Mouse (Mus musculus) layer of hippocampus, postnatal 36 days (tissue): ENCODE data around the gene BC048562. TPM values are rescaled to one million over a fixed set of nuclear protein-coding genes. Genes with fewer than 3 reads are reported as not detected.

Experiments used
- DNase-seq, 2 experiments: peaks; one replicate each; pipeline ENCODE4 v3.0.0; 2022
- total RNA-seq, 2 experiments: library from RNA; stranded (reverse); gene quantifications; 2 replicates each; pipeline ENCODE4 v1.2.3; 2021

The BC048562 gene
- not detected for total RNA-seq

GRCm38 (mm10) chr9:108436182-108436581, at the start of gene BC048562:
Gene BC048562 (plus strand): TSS chr9:108436482.
- DNase-seq = no peak

DNA sequence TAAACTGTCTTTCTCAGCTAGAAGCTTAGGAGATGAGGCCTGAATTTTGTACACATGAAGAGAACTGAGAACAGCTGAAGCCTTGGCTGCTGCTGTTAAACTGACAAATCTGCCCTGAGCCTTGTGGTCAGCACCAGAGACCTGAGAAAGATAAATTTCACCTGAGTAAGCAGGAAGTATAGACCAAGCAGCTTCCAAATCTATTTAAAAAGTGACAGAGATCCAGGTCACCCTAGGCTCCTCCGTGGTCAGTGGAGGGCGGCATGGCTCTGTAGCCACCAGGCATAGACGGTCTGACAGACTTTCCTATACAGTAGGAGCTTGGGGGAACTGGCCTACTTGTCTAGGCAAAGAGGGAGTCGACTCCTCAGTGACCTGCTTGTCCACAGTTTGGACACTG, 49.5 kb upstream of the BC048562 start:
- no peak for DNase-seq

- no peak for DNase-seq
Measured at GRCm38 (mm10) chr9:108388601-108389000, 47.7 kb upstream of the BC048562 start.

- DNase-seq = peak; percentile 16 to 29
Measured at GRCm38 (mm10) chr9:108389220-108389619, 47.1 kb upstream of the BC048562 start.

GRCm38 (mm10) chr9:108392676-108393075, 43.6 kb upstream of the BC048562 start, which contains the start of gene 1700102P08Rik:
Gene 1700102P08Rik (plus strand): TSS chr9:108392805.
- no peak for DNase-seq

GRCm38 (mm10) chr9:108394191-108394590, 42.1 kb upstream of the BC048562 start:
- no peak for DNase-seq

GRCm38 (mm10) chr9:108395427-108395826, 40.9 kb upstream of the BC048562 start:
- DNase-seq = no peak

DNA sequence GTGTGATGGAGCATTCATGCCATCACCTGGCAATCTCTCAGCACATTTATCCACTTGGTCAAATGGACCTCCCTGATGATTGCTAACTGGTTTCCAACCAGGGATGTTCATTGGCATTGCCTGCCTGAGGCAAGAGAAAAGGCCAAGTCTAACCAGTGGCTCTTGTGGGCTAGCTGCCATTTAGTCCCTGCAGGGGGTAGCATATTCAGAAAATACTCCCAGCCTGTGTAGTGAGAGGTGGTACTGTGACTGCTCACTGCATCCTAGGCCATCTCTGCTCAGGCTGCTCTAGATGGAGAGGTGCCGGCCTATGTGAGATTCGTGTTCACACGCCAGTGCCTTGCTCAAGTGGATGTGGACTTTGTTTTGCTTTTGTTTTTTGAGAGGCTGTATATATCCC, 38.0 kb upstream of the BC048562 start:
- DNase-seq = no peak

- peak; percentile 45 to 46 for DNase-seq
Measured at GRCm38 (mm10) chr9:108401186-108401960, 34.9 kb upstream of the BC048562 start.

DNA sequence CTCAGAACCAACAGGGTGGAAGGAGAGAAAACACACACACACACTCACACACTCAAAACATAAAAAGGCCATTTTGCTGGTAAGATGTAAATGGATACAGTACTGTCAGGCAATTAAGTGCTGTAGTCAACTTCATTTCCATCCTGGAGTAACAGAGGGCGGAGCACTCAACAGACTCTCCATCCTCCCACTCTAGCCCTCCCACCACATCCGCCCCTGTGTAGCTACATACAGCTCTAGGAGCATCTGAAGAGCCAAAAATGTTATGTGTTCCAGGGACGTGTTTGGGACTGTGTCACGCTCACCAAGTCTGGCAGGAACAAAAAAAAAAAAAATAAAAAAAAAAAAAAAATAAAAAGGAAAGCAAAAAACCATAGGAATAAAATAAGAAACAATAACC, 33.2 kb upstream of the BC048562 start:
- DNase-seq = peak in 1 of 2 experiments; percentile 29

- DNase-seq = no peak
Measured at GRCm38 (mm10) chr9:108404451-108404850, 31.8 kb upstream of the BC048562 start.

GRCm38 (mm10) chr9:108409535-108409934, 26.7 kb upstream of the BC048562 start:
- DNase-seq = no peak

DNA sequence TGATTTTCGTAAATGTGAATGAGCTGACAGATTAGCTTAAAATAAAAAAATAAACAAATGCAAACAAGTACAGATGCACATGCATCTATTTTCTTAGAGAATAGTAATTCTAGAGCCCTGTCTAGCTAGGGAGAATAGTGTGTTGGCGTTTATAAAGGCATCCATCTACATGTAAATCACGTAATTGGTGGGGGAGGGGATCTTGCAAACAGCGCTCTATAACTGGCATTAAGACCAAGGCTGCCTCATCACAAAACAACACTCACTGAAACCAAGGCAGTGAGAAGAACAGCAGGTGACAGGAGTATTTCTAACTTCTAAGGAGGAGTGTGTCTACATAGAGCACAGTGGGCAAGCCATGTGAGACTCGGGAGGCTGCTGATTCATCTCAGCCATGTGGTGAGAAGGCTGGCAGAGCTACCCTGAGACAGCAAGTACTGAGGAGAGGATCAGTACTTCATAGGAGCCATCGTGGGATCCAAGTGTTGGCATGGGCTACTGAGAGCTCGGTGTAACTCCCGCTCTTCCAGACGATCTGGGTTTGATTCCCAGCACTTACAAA, 24.8 kb upstream of the BC048562 start:
- DNase-seq = peak; percentile 45 to 56

DNA sequence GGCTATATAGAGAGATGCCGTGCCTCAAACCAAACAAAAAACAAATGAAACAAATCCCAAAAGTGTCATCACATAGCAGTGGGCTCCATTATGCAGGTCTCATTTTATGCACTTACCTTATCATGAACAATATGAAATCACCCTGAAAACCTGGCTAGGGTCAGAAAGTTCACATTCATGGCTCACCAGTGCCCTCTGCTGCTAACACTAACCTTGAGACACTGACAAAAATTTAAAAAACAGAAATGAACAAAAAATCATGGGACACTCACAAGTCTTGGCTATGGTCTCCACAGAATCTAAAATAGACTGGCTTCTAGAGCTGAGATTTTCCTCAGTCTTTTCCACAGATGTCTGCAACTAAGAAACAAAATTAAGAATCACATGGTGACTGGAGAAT, 24.1 kb upstream of the BC048562 start:
- no peak for DNase-seq

DNA sequence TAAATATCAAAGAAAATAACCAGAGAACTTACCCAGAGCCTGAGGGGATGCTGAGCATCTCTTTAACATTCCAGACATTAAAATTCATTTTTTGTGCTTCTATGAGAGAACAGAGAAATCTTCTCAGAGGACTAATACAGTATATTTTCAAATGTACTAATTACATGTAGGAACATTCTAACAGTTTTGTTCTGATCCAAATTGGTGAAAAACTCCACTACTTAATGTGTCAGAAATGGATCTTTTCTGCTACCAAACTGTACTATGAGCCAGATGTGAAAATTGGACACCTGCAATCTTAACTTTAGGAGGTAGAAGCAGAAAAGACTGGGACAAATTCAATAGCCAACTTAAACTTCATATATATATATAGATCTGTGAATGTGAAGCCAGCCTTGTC, 7.9 kb upstream of the BC048562 start, which contains the start of gene Ccdc36:
Gene Ccdc36 (minus strand): TSS at position 101 of the 400 bp plus-strand sequence.
- no peak for DNase-seq

DNA sequence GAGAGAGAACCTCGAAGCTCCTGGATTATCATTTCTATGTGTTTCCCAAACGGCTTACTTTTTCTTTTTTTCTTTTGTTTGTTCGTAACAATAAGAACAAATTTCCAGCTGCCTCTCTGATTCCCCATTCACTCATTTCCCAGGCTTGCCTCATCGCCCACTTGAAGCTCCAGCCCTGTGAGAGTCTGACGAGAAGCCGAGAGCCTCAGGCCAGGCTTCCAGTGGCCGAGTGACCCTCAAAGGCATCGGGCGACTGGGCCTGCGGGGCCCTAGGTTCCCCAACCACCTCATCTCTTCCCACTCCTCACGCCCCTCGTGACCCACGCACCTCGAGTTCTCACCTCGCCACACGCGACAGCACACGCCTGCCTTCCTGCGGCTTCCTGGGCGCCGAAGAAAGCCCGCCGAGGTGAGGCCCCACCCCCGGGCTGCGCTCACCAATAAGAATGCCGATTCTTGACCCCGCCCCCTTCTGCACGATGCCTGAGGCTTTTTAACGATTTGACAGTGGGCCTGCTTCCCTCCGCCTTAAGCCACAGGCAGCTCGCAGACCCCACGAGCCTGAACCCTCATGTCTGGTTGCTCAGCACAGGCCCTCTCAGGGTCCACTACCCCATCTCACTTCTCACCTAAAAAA, 4.7 kb upstream of the BC048562 start:
- DNase-seq = no peak

GRCm38 (mm10) chr9:108439176-108439575, 2.9 kb downstream of the BC048562 start:
- no peak for DNase-seq

GRCm38 (mm10) chr9:108440485-108440884, 4.2 kb downstream of the BC048562 start:
- no peak for DNase-seq

GRCm38 (mm10) chr9:108441236-108441919, 5.1 kb downstream of the BC048562 start:
- peak; percentile 59 to 68 for DNase-seq

DNA sequence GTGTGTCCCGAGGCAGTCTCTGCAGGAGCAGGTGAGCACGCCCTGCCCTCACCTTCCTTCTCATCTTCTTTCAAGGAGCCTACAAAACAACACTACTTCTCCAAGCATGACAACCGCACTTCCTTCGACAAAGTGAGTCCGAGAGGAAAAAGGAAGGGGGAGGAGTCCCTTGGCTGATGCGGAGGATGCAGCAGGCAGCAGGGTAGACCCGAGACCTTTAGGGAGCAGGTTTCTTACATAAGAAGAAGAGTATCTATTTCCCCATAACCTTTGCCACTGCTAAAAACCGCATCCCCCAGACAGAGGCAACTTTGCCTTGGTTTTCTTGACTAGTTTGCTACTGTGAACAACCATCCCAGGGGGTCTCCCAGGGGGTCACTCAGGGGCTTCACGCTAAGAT, 8.8 kb downstream of the BC048562 start:
- no peak for DNase-seq

DNA sequence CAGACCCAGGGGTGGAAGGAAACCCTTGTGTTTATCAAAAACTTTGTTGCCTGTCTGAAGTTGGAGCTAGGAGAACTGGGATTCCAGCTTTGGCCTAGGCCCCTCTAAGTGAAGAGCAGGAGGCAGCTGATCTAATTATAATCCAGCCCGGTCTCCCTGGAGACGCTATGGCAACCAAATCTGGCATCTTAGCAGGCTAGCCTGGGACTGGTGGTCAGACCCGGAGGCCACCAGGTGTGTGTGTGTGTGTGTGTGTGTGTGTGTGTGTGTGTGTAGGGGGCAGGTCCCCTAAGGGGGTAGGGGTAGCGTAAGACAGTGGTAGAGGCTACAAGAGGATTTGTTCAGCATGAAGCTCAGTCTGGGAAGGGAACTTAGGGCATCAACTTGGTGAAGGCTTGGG, 13.6 kb downstream of the BC048562 start:
- no peak for DNase-seq

DNA sequence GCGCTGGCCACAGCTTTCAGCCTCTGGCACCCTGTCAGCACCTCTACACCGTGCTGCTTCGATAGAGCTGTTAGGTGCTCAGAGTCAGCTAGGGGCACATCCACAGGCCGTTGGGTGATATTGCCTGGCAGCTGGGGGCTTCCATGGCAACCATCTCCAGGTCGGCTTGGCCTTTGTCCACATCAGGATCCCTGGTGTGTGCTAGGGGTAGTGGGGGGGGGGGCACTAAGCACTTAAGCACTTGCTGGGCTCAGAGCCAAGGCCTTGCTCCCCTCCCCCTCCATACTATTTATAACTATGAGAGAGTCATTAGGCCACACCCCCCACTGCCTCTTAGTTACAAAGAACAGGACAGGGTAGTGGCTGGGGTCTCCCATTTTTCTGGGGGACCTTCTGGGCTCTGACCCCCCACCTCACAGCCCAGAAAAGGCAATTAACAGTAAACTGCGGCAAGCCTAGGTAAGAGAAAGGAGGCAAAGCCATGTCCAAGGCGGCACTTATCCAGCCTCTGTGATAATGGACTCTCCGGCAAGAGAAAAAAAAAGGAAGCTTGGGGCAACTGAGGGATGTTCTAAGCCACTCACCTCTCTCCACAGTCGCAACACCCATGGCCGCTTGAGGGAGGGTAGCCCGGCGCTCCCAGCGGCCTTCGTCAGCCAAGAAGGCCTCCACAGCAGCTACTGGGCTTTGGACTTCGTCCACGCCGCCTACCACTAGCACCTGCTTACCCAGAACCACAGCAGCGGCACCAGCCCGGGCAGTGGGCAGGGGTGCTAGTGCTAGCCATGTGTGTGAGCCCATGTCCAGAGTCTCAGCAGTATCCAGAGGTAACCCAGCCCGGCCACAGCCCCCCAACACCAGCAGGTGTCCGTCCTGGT, 14.2 kb downstream of the BC048562 start:
- DNase-seq = no peak
